Mouse (Mus musculus): ENCODE results near the gene Kirrel3. TPM values are rescaled to one million over a fixed set of nuclear protein-coding genes. Genes with fewer than 3 reads are reported as not detected.

The Kirrel3 gene
- total RNA-seq, 2 experiments from 2014 or later: not detected

- no peak for ATAC-seq (replicated peaks; ENCODE audit: low FRiP score, poor library complexity, severe bottlenecking)
These were observed 104.1 kb downstream of the Kirrel3 start for GRCm38 (mm10) chr9:34589799-34590198.

GRCm38 (mm10) chr9:34592073-34592610 is 106.4 kb downstream of the Kirrel3 start:
- ATAC-seq (replicated peaks; ENCODE audit: low FRiP score, poor library complexity, severe bottlenecking): no peak

GRCm38 (mm10) chr9:34593889-34594288 is 108.2 kb downstream of the Kirrel3 start:
- no peak for ATAC-seq (replicated peaks; ENCODE audit: low FRiP score, poor library complexity, severe bottlenecking)

GRCm38 (mm10) chr9:34600326-34600725 is 114.6 kb downstream of the Kirrel3 start:
- ATAC-seq (replicated peaks; ENCODE audit: low FRiP score, poor library complexity, severe bottlenecking): no peak

GRCm38 (mm10) chr9:34603750-34604149 is 118.1 kb downstream of the Kirrel3 start:
- no peak for ATAC-seq (replicated peaks; ENCODE audit: low FRiP score, poor library complexity, severe bottlenecking)

- no peak for ATAC-seq (replicated peaks; ENCODE audit: low FRiP score, poor library complexity, severe bottlenecking)
These were observed 119.2 kb downstream of the Kirrel3 start for GRCm38 (mm10) chr9:34604931-34605330.

- ATAC-seq (replicated peaks; ENCODE audit: low FRiP score, poor library complexity, severe bottlenecking): no peak
These were observed 119.8 kb downstream of the Kirrel3 start for GRCm38 (mm10) chr9:34605486-34605885.

GRCm38 (mm10) chr9:34607976-34608375 is 122.3 kb downstream of the Kirrel3 start:
- no peak for ATAC-seq (replicated peaks; ENCODE audit: low FRiP score, poor library complexity, severe bottlenecking)

- no peak for ATAC-seq (replicated peaks; ENCODE audit: low FRiP score, poor library complexity, severe bottlenecking)
These were observed 127.4 kb downstream of the Kirrel3 start for GRCm38 (mm10) chr9:34612886-34613769.

GRCm38 (mm10) chr9:34618099-34618498 is 132.4 kb downstream of the Kirrel3 start:
- no peak for ATAC-seq (replicated peaks; ENCODE audit: low FRiP score, poor library complexity, severe bottlenecking)

- no peak for ATAC-seq (replicated peaks; ENCODE audit: low FRiP score, poor library complexity, severe bottlenecking)
These were observed 134.2 kb downstream of the Kirrel3 start for GRCm38 (mm10) chr9:34619913-34620312.

- no peak for ATAC-seq (replicated peaks; ENCODE audit: low FRiP score, poor library complexity, severe bottlenecking)
These were observed 137.8 kb downstream of the Kirrel3 start for GRCm38 (mm10) chr9:34623526-34623925.

- ATAC-seq (replicated peaks; ENCODE audit: low FRiP score, poor library complexity, severe bottlenecking): no peak
These were observed 138.3 kb downstream of the Kirrel3 start for GRCm38 (mm10) chr9:34624021-34624420.

GRCm38 (mm10) chr9:34628841-34629240 is 143.1 kb downstream of the Kirrel3 start:
- no peak for ATAC-seq (replicated peaks; ENCODE audit: low FRiP score, poor library complexity, severe bottlenecking)

GRCm38 (mm10) chr9:34635696-34636095 is 150.0 kb downstream of the Kirrel3 start:
- no peak for ATAC-seq (replicated peaks; ENCODE audit: low FRiP score, poor library complexity, severe bottlenecking)

GRCm38 (mm10) chr9:34643917-34644316 is 158.2 kb downstream of the Kirrel3 start:
- ATAC-seq (replicated peaks; ENCODE audit: low FRiP score, poor library complexity, severe bottlenecking): no peak

- no peak for ATAC-seq (replicated peaks; ENCODE audit: low FRiP score, poor library complexity, severe bottlenecking)
These were observed 158.7 kb downstream of the Kirrel3 start for GRCm38 (mm10) chr9:34644392-34644791.

- ATAC-seq (replicated peaks; ENCODE audit: low FRiP score, poor library complexity, severe bottlenecking): no peak
These were observed 161.1 kb downstream of the Kirrel3 start for GRCm38 (mm10) chr9:34646831-34647230.

GRCm38 (mm10) chr9:34652278-34652677 is 166.6 kb downstream of the Kirrel3 start:
- ATAC-seq (replicated peaks; ENCODE audit: low FRiP score, poor library complexity, severe bottlenecking): no peak

GRCm38 (mm10) chr9:34653141-34653540 is 167.4 kb downstream of the Kirrel3 start:
- ATAC-seq (replicated peaks; ENCODE audit: low FRiP score, poor library complexity, severe bottlenecking): no peak

GRCm38 (mm10) chr9:34660566-34660965 is 174.9 kb downstream of the Kirrel3 start:
- ATAC-seq (replicated peaks; ENCODE audit: low FRiP score, poor library complexity, severe bottlenecking): no peak
